ENCODE assay signal across 14 mouse cellular contexts in the genomic region with DNA sequence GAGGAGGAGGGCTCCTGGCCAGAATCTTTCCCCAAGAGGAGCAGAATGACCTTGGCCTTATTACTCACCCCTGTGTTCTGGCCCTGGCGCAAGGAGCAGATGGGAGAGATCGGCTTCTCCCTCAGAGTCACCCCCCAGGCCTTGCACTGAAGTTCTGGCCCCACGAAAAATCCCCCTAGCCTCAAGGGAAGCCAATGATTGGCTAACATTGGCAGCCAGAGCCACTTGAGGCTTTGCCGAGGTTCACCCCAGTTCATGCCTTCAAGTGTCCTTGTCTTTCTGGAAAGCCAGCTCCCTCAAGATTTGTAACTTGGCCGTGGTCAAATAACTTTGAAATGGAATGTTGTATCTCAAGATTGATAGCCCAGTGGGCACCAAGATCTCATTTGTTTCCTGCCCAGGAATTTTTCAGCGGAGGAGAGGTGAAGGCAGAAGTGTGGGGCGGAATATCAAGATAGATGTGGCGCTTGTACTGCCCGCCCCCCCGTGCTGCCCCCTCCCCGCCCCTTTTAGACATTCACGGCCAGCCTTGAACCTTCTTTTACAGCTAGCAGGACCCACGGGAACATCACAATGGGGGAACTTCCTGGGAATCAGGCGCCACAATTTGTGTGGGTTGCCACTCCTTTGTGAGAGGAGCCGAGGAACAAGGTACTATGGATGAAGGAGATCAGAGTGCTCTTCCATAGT.
DNase-seq lines count a peak whose midpoint lies in the region; TF ChIP-seq lines count a peak whose summit lies in the region.
"Had no signal": no experiment of that assay in that cellular context is flagged by ENCODE, and none has a peak within 500 bp of the region (broad histone marks: within the 10 kb centered on the region; RNA-seq: fewer than 3 reads in every experiment).

No protein-coding gene starts in this region.

- TF ChIP-seq CTCF in lung, adult 2 months (IDR thresholded peaks at IDR 0.05; ENCODE audit: insufficient read depth, low read length) = no peak

- no peaks in the 10 kb centered on the region for H3K4me1 ChIP-seq in lung, adult 2 months (ENCODE audit: control insufficient read depth, insufficient read depth, low read length)

- no peak for TF ChIP-seq POLR2A in lung, adult 2 months (IDR thresholded peaks at IDR 0.05; ENCODE audit: borderline replicate concordance, extremely low read depth, low read depth, low read length)

- WGBS in lung, adult 2 months = 46% methylated on average over 15 of the region's 15 CpGs

- DNase-seq in cerebellum, adult 9-11 months = peak; percentile 34
- no peak for DNase-seq in cerebellum, adult 11-12 months
- peak; percentile 38 for DNase-seq in ovary, postnatal 36 days (ENCODE audit: low spot score)
- DNase-seq in ovary, postnatal 14 days (ENCODE audit: low spot score) = no peak
- peak; percentile 51 for DNase-seq in lung, adult 2 months
- DNase-seq in retina, embryonic 14.5 days (ENCODE audit: low spot score) = no peak
- DNase-seq in frontal cortex, adult 2 months (ENCODE audit: extremely low spot score in 1 of 2, low spot score in 1 of 2) = no peak
- no peak for DNase-seq in Muller cell, postnatal 12 days (ENCODE audit: inconsistent ontology term)
- DNase-seq: B cell, adult 2 months; kidney, postnatal 14 days had no signal

- H3K4me3 ChIP-seq in lung, adult 2 months (replicated peaks; ENCODE audit: extremely low read depth, low read depth, low read length) = no peak overlapping the region
- H3K4me3 ChIP-seq: embryonic facial prominence, embryonic 13.5 days; hindbrain, embryonic 13.5 days; limb, embryonic 12.5 days; neural tube, embryonic 12.5 days had no signal

Comparison
In these comparisons a context has a peak if more than half of its experiments do, and no peak if none do; other contexts are left out.
1. DNase-seq: peak in cerebellum, adult 9-11 months (single experiment), ovary, postnatal 36 days (single experiment) and lung, adult 2 months (single experiment); none in cerebellum, adult 11-12 months (single experiment), ovary, postnatal 14 days (single experiment), retina, embryonic 14.5 days (single experiment), frontal cortex, adult 2 months (0 of 2) and Muller cell, postnatal 12 days (single experiment).